Mouse (Mus musculus) C2C12 (cell line): ENCODE results near the gene Ffar3. TPM values are rescaled to one million over a fixed set of nuclear protein-coding genes. Genes with fewer than 3 reads are reported as not detected.

Source experiments
- H3K27me3 ChIP-seq: one replicate; pipeline ENCODE4 v1.6.1; 2011; ENCODE audit not compliant: control insufficient read depth, insufficient read depth, insufficient read length
- H3K36me3 ChIP-seq: one replicate; pipeline ENCODE4 v1.6.1; 2011; ENCODE audit not compliant: control insufficient read depth, insufficient read depth
- H3K4me3 ChIP-seq: one replicate; pipeline ENCODE4 v1.5.1; 2011; ENCODE audit warnings: mild to moderate bottlenecking, control low read depth; ENCODE audit not compliant: poor library complexity, insufficient read depth, severe bottlenecking
- H3K79me2 ChIP-seq: one replicate; pipeline ENCODE4 v1.6.1; 2011; ENCODE audit not compliant: control insufficient read depth, insufficient read depth
- H3K79me3 ChIP-seq: one replicate; pipeline ENCODE4 v1.6.1; 2011; ENCODE audit warnings: low read depth, control low read depth
- H3ac ChIP-seq: one replicate; pipeline ENCODE3; 2011; ENCODE audit warnings: low read depth; ENCODE audit not compliant: control insufficient read depth, insufficient read length
- CEBPB ChIP-seq: IDR thresholded peaks from one replicate; pipeline ENCODE4 v1.6.1; 2011; ENCODE audit warnings: low read depth, mild to moderate bottlenecking, control low read depth, moderate library complexity
- CTCF ChIP-seq: IDR thresholded peaks from one replicate; pipeline ENCODE4 v1.5.1; 2011; ENCODE audit not compliant: control insufficient read depth, insufficient read depth, insufficient read length
- FOSL1 ChIP-seq: IDR thresholded peaks from one replicate; pipeline ENCODE4 v1.8.0; 2011; ENCODE audit warnings: mild to moderate bottlenecking, low read length; ENCODE audit not compliant: poor library complexity, insufficient read depth, severe bottlenecking
- MAX ChIP-seq: IDR thresholded peaks from one replicate; pipeline ENCODE4 v1.6.1; 2011; ENCODE audit warnings: mild to moderate bottlenecking, control low read depth
- MYOD1 ChIP-seq: IDR thresholded peaks from one replicate; pipeline ENCODE4 v1.6.1; 2011; ENCODE audit warnings: low read depth; ENCODE audit not compliant: control insufficient read depth, insufficient read length
- MYOG ChIP-seq: IDR thresholded peaks from one replicate; pipeline ENCODE4 v1.6.1; 2011; ENCODE audit not compliant: control insufficient read depth, insufficient read length; ENCODE audit errors: extremely low read depth
- USF1 ChIP-seq: IDR thresholded peaks from one replicate; pipeline ENCODE4 v1.6.1; 2011; ENCODE audit warnings: low read depth, mild to moderate bottlenecking, control low read depth, moderate library complexity
- polyA plus RNA-seq: library from polyadenylated mRNA; unstranded; fragments of >200 nt; fragmentation: generic; extraction: Trizol; gene quantifications from one replicate; pipeline ENCODE4 v1.2.1, GENCODE M21; 2012; ENCODE audit warnings: missing spikeins

The Ffar3 gene
- polyA plus RNA-seq, 1 experiment: not detected

DNA sequence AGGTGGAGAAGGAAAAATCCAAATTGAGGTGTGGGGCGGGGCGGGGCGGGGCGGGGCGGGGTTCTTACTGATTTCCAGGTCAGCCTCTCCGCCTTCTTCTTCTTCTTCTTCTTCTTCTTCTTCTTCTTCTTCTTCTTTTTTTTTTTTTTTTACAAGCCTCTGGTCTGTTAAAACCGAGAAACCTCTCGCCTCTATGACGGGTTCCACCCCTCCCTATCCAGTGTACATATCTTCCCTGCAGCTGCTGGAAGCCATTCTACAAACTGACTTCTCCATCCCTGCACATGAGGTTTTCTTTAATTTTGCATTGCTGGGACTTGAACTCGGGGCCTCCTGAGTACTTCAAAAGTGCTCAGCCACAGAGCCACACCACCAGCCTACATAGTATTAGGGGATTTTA, 29.3 kb downstream of the Ffar3 start:
- Histone ChIP-seq H3K36me3 (no peaks in the 10 kb centered on the region), H3K79me3 (no peaks in the 10 kb centered on the region), H3ac (no peak overlapping the region), H3K27me3 (peaks cover 12% of the 10 kb centered on the region), H3K4me3 (no peak overlapping the region), H3K79me2 (no peaks in the 10 kb centered on the region)
- TF ChIP-seq CEBPB: no peak
- no peak for TF ChIP-seq FOSL1
- no peak for TF ChIP-seq USF1
- no peak for TF ChIP-seq MAX
- no peak for TF ChIP-seq CTCF
- no peak for TF ChIP-seq MYOG
- TF ChIP-seq MYOD1: no peak

DNA sequence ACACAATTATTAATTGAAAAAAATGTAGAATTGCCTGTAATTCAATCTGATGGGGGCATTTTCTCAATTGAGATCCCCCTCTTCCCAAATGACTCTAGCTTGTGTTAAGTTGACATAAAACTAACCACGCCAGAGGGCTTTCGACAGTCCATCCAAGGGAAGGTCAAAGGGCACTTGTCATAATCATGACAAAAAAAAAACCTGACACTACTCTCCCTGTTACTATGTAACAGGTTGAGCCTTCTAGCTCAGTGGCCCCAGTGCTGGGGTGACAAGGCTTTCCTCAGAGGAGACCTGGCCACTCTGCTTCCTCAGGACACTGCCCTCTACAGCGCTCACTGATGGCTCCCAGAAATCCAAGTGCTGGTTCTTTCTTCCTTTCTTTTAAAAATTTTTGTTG, 31.7 kb downstream of the Ffar3 start:
- Histone ChIP-seq H3K36me3 (no peaks in the 10 kb centered on the region), H3K79me3 (no peaks in the 10 kb centered on the region), H3K27me3 (peaks cover 25% of the 10 kb centered on the region), H3K79me2 (no peaks in the 10 kb centered on the region), H3ac (no peak overlapping the region), H3K4me3 (no peak overlapping the region)
- TF ChIP-seq CTCF (no peak), MAX (no peak), FOSL1 (no peak), USF1 (no peak), MYOG (no peak), MYOD1 (no peak), CEBPB (no peak)

DNA sequence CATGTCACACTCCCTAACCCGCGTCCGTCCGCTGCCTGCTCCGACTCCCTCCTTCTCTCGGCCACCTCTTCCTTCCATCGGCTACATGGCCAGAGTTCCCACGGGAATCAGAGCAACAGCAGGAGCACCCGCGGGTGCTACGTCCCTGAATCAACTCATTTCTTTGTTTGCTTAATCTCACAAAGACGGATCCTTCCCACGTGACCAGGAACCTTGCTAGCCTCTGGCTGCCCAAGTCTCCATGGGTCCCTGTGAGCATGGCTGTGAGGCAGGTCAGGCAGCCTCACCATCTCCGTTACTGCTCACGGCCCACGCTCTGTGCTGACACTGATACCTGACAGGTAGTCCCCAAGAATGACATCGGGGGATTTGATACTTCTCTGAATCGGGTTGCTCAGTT, 32.3 kb downstream of the Ffar3 start, which contains the start of gene Ffar2:
Ffar2 (minus strand) TSS at position 101 of the 400 bp plus-strand sequence.
- no peak for TF ChIP-seq CTCF
- TF ChIP-seq MYOG: no peak
- TF ChIP-seq MYOD1: no peak
- no peak for TF ChIP-seq USF1
- no peak for TF ChIP-seq CEBPB
- no peak for TF ChIP-seq FOSL1
- no peak for TF ChIP-seq MAX
- Histone ChIP-seq H3K36me3 (no peaks in the 10 kb centered on the region), H3K27me3 (peaks cover 28% of the 10 kb centered on the region)

GRCm38 (mm10) chr7:30821532-30821931, 34.4 kb downstream of the Ffar3 start:
- H3K4me3 ChIP-seq: no peak overlapping the region
- peaks cover 42% of the 10 kb centered on the region for H3K27me3 ChIP-seq
- no peaks in the 10 kb centered on the region for H3K79me2 ChIP-seq
- no peaks in the 10 kb centered on the region for H3K36me3 ChIP-seq
- no peak overlapping the region for H3ac ChIP-seq
- TF ChIP-seq FOSL1 (no peak), MYOD1 (no peak), MAX (no peak), USF1 (no peak), MYOG (no peak), CTCF (no peak), CEBPB (no peak)
- no peaks in the 10 kb centered on the region for H3K79me3 ChIP-seq

More for the DNA sequence above, 32.3 kb downstream of the Ffar3 start, which contains the start of gene Ffar2:
- no peak within 1 kb of the TSS for H3ac ChIP-seq
- no peaks in the 10 kb centered on the region for H3K79me3 ChIP-seq
- no peak within 1 kb of the TSS for H3K4me3 ChIP-seq
- H3K79me2 ChIP-seq: no peaks in the 10 kb centered on the region

DNA sequence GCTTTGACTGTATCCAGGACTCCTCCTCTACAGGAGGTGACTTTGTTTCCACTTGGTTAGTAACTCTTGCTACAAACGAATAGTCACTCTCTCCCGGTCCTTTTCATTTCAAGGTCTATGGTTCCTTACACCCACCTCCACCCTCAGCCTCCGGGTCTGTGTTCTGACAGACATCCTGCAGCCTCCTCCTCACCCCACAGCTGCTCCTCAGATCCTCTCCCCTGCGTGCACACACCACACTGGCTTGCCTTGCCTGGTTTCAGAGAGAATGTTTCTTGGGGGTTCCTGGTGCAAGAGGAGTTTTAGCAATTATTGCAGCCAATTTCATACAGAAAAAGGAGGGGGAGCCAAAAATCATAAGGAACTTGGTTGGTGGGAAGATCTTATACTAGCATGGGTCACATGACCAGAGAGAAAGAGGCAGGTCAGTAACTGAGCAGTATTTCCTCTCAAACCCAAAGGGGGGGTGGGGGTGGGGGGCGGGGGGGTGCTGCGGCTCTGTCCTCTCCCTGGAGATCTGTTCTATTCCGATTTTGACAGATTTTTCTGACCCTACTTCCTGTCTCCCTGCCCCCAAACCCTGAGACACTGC, 35.0 kb downstream of the Ffar3 start:
- no peak overlapping the region for H3K4me3 ChIP-seq

DNA sequence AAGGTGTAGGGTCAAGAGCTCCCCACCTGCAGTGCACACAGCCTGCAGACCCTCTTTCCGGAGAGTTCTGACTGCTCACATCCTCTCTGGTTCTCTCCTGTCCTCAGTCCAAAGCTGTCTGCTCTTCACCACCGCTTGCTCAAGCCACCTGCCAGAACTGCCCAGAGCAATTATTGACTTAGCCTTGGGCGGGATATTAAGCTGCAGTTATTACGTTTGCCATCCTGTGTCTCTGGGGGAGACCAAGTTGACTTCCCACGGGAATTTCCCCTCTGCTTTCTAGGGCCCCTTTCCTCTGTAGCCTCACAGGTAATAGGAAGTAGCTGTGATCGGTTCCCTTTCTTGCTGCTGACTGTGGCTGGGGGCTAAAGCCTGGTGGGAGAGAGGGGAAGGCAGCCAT, 35.8 kb downstream of the Ffar3 start:
- no peaks in the 10 kb centered on the region for H3K36me3 ChIP-seq
- TF ChIP-seq FOSL1: no peak
- TF ChIP-seq MYOG: no peak
- TF ChIP-seq MAX: no peak
- TF ChIP-seq CEBPB: no peak
- no peak for TF ChIP-seq MYOD1
- no peak for TF ChIP-seq USF1
- TF ChIP-seq CTCF: no peak

More for the DNA sequence above, 35.0 kb downstream of the Ffar3 start:
- Histone ChIP-seq H3K27me3 (peaks cover 44% of the 10 kb centered on the region), H3ac (no peak overlapping the region), H3K36me3 (no peaks in the 10 kb centered on the region), H3K79me2 (no peaks in the 10 kb centered on the region), H3K79me3 (no peaks in the 10 kb centered on the region)
- TF ChIP-seq MAX (no peak), FOSL1 (no peak), MYOD1 (no peak), MYOG (no peak), CTCF (no peak), USF1 (no peak), CEBPB (no peak)

More for the DNA sequence above, 35.8 kb downstream of the Ffar3 start:
- Histone ChIP-seq H3K27me3 (peaks cover 48% of the 10 kb centered on the region), H3K79me3 (no peaks in the 10 kb centered on the region), H3ac (no peak overlapping the region), H3K4me3 (no peak overlapping the region), H3K79me2 (no peaks in the 10 kb centered on the region)
